Mouse (Mus musculus): ENCODE data around the gene Slc1a3.

Gene Slc1a3

DNA sequence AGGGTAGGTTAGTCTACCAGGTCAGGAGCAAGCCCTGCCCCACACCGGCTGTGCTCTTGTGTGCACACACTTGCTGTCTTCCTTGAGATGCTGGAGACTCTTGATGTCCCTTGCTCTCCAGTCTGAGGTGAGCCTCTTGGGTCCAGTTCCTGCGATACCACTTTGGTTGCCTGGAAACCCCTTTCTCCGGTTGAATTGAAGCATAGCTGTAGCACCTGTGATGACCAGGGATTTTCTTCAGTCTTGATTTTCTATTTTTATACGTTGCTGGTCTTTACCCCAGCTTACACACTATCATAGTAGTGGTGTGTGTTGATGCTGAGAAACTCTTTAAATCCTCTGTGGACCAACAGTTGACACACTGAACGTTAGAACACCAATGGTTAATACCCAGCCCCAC, 95.9 kb downstream of the Slc1a3 start:
- no peak for DNase-seq (ENCODE audit: low spot score in 2 of 2)

DNA sequence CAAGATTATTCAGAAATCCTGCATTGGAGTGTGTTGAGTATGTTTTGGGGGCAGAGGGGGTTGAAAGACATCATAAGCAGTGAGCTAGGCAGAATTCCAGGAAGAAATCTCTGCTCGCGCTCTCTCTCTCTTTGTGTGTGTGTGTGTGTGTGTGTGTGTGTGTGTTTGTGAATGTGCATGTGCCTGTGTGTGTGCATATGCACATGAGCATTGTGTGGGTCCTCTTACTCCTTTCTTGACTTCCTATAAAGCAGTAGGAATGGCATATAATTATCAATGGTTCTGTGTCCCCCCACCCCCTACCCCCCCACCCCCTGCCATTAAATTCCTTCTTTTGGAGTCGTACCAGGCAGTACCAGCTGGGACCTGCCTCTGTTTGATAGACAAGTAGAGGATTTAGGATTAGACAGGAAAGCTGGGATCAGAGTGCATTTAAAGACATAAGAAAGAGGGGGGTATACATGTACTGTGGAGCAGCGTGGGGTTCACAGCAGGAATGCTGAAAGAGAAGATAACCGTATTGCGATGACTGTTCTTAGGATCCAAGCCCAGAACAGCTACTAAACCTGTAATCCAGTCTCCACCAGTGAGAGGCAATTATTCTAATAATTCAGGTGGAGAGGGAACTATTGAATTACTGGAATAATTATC, 104.9 kb downstream of the Slc1a3 start:
- DNase-seq (ENCODE audit: low spot score in 2 of 2): no peak

DNA sequence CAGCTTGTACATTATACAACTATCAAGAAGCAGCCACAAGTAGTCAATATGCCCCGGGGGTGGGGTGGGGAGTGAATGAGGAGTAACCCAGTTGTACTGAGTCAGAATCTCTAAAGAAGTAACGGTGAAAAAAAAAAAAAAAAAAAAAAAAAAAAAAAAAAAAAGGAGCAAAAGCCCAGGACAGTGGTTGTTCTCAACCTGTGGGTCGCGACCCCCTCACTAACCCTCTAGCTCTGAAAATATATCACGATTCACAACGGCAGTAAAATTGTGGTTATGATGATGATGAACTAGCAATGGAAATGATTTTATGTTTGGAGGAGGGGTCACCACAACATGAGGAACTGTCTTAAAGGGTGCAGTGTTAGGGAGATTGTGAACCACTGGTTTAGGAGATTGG, 108.2 kb downstream of the Slc1a3 start:
- DNase-seq (ENCODE audit: low spot score in 2 of 2): no peak

DNA sequence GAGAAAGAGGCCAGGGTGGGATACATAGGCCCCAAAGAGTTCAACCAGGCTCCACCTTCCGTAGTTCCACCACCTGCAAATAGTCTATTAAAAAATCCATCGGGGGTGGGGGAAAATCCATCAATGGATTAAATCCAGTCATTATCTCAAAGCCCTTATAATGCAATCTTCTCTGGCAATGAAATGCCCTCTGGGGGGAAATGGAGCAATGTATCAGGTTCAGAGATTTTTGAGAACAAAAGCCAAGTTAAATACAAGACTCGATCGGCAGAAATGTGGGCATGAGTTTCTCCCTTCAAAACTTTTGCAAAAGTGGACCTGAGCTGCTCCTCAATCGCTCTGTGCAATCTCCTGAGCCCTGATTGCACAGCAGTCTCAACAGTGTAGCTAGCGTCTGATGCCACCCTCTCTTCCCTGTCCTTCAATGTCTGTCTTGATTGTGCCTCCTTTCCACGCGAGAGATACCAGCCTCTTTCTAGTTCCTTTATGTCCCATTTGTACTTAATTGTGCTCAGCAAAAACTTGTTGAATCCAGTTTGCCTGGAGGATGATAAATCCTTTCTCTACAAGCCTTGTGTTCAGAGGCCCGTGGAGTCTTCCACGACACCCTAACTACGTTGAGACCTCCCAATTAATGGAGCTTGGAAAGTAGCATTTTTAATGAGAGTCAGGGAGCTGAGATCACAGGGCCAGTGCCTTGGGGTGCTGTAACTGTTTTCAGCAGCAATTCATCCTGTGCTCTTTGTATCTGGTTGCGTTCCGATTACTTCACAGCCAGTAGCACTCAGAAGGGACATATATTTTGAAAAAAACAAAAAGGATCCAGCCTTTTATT, 109.0 kb downstream of the Slc1a3 start:
- DNase-seq (ENCODE audit: low spot score in 2 of 2): no peak

DNA sequence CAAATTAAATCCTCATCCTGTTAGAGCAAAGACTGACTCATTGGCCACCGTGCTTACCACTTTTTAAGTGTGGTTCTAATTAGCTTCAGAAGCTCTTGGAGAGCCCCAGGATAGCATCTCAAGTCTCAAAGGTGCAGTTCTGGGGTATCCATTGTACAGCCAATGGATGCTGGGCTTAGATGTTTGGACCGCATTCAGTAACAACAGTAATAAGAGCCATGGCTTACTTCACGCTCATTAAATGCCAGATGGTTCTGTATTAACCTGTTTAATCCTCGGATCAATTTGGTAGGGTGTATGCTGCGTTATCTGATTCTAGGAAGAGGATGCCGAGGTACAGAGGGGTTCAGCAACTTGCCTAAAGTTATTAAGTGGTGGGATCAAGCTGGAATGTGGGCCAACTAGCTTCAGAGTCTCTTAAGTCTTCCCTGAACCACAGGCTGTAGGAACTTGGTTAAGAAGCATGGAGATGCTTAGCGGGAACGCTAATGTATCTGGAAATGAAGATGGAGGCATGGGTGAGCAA, 114.1 kb downstream of the Slc1a3 start:
- DNase-seq (ENCODE audit: low spot score in 2 of 2): no peak

DNA sequence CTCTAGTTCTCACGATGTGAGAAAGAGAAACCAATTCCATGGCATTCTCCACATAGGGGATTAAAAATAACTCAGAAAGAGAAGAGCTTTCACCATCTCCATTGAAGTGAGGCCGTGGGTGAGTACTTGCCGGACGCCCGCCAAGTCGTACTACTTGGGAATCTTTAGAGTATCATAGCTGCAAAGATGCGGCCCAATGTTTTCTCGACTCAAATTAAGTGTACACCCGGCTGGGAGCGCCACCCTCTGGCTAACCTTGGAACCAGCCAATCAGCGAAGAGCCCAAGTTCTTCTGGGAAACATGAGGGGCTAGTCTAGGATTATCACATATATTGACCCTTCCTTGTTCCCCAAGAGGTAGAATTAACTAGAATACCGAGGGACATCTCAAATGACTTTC, 115.3 kb downstream of the Slc1a3 start:
- no peak for DNase-seq (ENCODE audit: low spot score in 2 of 2)

DNA sequence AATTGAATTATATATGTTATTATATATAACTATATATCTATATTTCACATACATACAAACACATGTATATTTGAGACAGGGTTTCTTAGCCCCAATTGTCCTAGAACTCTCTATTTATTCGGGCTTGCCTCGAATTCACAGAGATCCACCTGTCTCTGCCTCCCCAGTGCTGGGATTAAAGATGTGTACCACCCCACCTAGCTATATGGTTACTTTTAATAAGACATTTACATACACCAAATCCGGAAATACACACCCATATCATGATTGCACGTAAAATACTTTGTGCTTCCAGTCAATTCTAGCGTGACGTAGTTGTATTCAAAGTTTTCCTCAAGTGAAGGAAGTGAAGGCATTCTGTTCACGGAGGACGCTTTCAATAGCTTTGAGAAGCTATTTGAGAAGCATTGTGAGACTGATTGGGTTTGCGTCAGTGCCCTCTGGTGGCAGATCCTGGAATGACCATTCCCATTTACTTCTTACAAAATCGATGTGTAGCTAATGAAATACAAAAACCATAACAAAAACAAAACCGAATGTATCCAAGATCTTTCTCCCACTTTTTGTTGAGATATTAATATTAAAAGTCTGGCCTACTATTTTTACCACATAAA, 121.0 kb downstream of the Slc1a3 start:
- DNase-seq (ENCODE audit: low spot score in 2 of 2): peak in 1 of 2 experiments; percentile 55

DNA sequence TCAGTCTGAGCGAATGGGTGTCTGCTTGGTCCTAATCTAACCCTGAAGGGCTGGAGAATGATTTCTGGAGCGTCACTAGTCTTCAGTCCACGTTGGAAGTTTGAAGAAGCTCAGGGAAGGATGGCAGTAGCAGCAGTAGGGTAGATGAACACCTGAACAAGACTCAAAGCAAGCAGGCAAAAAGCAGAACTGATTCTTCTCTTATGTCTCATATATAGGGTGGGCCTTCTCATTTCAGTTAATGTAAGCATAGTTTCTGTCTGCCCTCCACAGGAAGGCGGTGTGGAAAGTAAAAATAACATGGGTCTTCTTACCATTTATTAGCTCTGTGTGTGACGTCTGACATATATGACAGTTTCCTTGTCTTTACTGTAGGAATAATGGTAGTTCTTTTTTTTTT, 122.5 kb downstream of the Slc1a3 start:
- DNase-seq (ENCODE audit: low spot score in 2 of 2): no peak

DNA sequence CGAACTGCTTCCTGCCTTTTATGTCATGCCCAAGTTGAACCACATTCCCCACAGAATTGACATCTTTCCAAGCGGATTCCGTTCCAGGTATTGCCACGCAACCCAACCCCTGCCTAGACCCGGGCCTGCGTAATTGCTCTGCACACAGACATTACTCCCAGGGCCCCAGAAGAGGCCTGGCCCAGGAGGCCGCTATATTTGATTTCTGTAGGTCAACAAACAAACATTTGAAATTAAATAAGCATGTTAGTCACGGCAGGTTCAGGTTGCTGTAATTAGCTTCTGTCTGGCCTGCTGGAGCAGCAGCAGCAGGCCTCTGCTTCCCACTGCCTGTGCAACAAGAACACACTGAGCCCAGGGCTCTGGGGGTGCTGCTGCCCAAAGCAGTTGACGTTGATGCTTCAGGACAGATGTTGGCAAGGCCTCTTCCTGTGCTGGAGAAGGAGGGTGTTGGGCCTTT, 123.7 kb downstream of the Slc1a3 start:
- no peak for DNase-seq (ENCODE audit: low spot score in 2 of 2)
